Comparison of ENCODE assay signal across 8 mouse cellular contexts in the genomic region with DNA sequence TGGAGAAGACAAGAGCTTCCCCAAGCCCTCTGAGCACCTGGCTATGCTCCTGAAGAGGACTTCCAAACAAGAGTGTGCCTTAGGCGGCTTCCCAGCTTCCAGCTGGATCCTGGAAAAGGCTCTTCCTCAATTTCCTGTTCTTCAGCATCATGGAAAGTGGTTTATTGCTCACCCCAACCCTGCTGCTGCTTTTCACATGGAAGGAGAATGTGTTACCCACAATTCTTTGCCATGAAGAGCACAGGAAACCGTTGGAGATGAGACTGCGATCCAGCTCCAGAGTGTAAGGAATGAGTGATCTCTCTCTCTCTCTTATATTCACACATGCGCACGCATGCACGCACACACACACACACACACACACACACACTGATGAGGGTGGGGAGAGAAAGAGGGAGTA.
DNase-seq lines count a peak whose midpoint lies in the region; ATAC-seq and TF ChIP-seq lines count a peak whose summit lies in the region.

No protein-coding gene starts in this region.

- H3K36me3 ChIP-seq in heart, embryonic 12.5 days = no peaks in the 10 kb centered on the region
- no peaks in the 10 kb centered on the region for H3K36me3 ChIP-seq in limb, embryonic 10.5 days

- no peak for TF ChIP-seq CTCF in cerebellum, adult 2 months (IDR thresholded peaks at IDR 0.05; ENCODE audit: borderline replicate concordance, insufficient read depth, low read depth, low read length)

- 0 out of 2 replicates have a peak overlapping the region, but pooled peaks have one; percentile 23 for H3K27ac ChIP-seq in cerebellum, adult 2 months (ENCODE audit: insufficient read depth, low read length)
- H3K27ac ChIP-seq in brown adipose tissue, adult 24 weeks (replicated peaks; ENCODE audit: low read depth, low read length) = peak overlapping the region; percentile 60
- peak overlapping the region; percentile 86 for H3K27ac ChIP-seq in heart, embryonic 12.5 days (ENCODE audit: poor library complexity, severe bottlenecking)
- peak overlapping the region; percentile 33; the same call in 1 of the 2 replicates for H3K27ac ChIP-seq in limb, embryonic 10.5 days

- H3K27me3 ChIP-seq in cerebellum, adult 2 months (ENCODE audit: control insufficient read depth, insufficient read depth, low read length) = no peaks in the 10 kb centered on the region
- no peaks in the 10 kb centered on the region for H3K27me3 ChIP-seq in heart, embryonic 12.5 days (replicated peaks)
- no peaks in the 10 kb centered on the region for H3K27me3 ChIP-seq in limb, embryonic 10.5 days (ENCODE audit: low read depth, poor library complexity, severe bottlenecking)

- WGBS in cerebellum, adult 2 months = 70% methylated on average over 6 of the region's 6 CpGs
- 75% methylated on average over 6 of the region's 6 CpGs for WGBS in heart, embryonic 12.5 days
- WGBS in limb, embryonic 10.5 days = 85% methylated on average over 6 of the region's 6 CpGs

- no peak for DNase-seq in cerebellum, adult 2 months
- no peak for DNase-seq in cerebellum, postnatal 25 days
- no peak for DNase-seq in limb, embryonic 10.5 days (ENCODE audit: low spot score)
- DNase-seq in thymus, postnatal 25 days = no peak
- DNase-seq in MN1 (ENCODE audit: low spot score) = no peak

- H3K4me2 ChIP-seq in heart, embryonic 12.5 days = no peak overlapping the region

- H3K9ac ChIP-seq in heart, embryonic 12.5 days = no peak overlapping the region

- H3K4me3 ChIP-seq in cerebellum, adult 2 months (replicated peaks; ENCODE audit: insufficient read depth, low read depth, low read length) = no peak overlapping the region
- H3K4me3 ChIP-seq in brown adipose tissue, adult 24 weeks (ENCODE audit: insufficient read depth, low read depth, low read length) = no peak overlapping the region
- no peak overlapping the region for H3K4me3 ChIP-seq in heart, embryonic 12.5 days
- no peak overlapping the region for H3K4me3 ChIP-seq in limb, embryonic 10.5 days

- peak; percentile 24; the same call in 1 of the 2 replicates for ATAC-seq in heart, embryonic 12.5 days (ENCODE audit: insufficient number of reproducible peaks, low FRiP score)
- no peak for ATAC-seq in inflammation-experienced regulatory T-cells, adult 6 months

- peaks cover 10% of the 10 kb centered on the region for H3K4me1 ChIP-seq in cerebellum, adult 2 months (ENCODE audit: control insufficient read depth, insufficient read depth, low read length)
- peaks cover 30% of the 10 kb centered on the region for H3K4me1 ChIP-seq in brown adipose tissue, adult 24 weeks (ENCODE audit: control insufficient read depth, insufficient read depth, insufficient read length, low read length)
- peaks cover 22% of the 10 kb centered on the region for H3K4me1 ChIP-seq in heart, embryonic 12.5 days (replicated peaks)
- peaks cover 30% of the 10 kb centered on the region for H3K4me1 ChIP-seq in limb, embryonic 10.5 days

- no peaks in the 10 kb centered on the region for H3K9me3 ChIP-seq in heart, embryonic 12.5 days (replicated peaks)
- no peaks in the 10 kb centered on the region for H3K9me3 ChIP-seq in limb, embryonic 10.5 days (replicated peaks)

- no peak for TF ChIP-seq POLR2A in cerebellum, adult 2 months (IDR thresholded peaks at IDR 0.05; ENCODE audit: borderline replicate concordance, insufficient read depth, low read length)

Comparison
In these comparisons a context has a peak if more than half of its experiments do, and no peak if none do; other contexts are left out.
1. H3K27ac ChIP-seq: peak in every context shown above with its lines; median percentile 86 in heart, embryonic 12.5 days; 60 in brown adipose tissue, adult 24 weeks; 33 in limb, embryonic 10.5 days; 23 in cerebellum, adult 2 months.